8 mouse cellular contexts compared by ENCODE assay signal in genomic region chr7:17003230-17003960, GRCm38 (mm10). TPM values are rescaled to one million over a fixed set of nuclear protein-coding genes. Genes with fewer than 3 reads are reported as not detected.
DNase-seq lines count a peak whose midpoint lies in the region; ATAC-seq and TF ChIP-seq lines count a peak whose summit lies in the region.

No protein-coding gene starts in this region.

- 73% methylated on average over 7 of the region's 7 CpGs for WGBS in liver, embryonic 12.5 days (ENCODE audit: insufficient replicate concordance)
- 79% methylated on average over 7 of the region's 7 CpGs for WGBS in liver, embryonic 11.5 days
- WGBS in intestine, embryonic 16.5 days = 66% methylated on average over 7 of the region's 7 CpGs
- WGBS in olfactory bulb, adult 2 months = 73% methylated on average over 7 of the region's 7 CpGs

- H3K36me3 ChIP-seq in liver, embryonic 12.5 days = peaks cover 68% of the 10 kb centered on the region
- H3K36me3 ChIP-seq in liver, embryonic 11.5 days (ENCODE audit: control insufficient read depth, insufficient read depth, low read length) = peaks cover 50% of the 10 kb centered on the region
- H3K36me3 ChIP-seq in intestine, embryonic 16.5 days (ENCODE audit: control insufficient read depth, insufficient read depth, low read length) = peaks cover 13% of the 10 kb centered on the region

- H3K9ac ChIP-seq in liver, embryonic 12.5 days = no peak overlapping the region
- H3K9ac ChIP-seq in liver, embryonic 11.5 days (ENCODE audit: low read depth, low read length) = no peak overlapping the region
- H3K9ac ChIP-seq in intestine, embryonic 16.5 days (ENCODE audit: low read depth, low read length) = peak overlapping the region; percentile 54; the same call in 1 of the 2 replicates

- no peaks in the 10 kb centered on the region for H3K9me3 ChIP-seq in liver, embryonic 12.5 days (replicated peaks)
- H3K9me3 ChIP-seq in liver, embryonic 11.5 days (ENCODE audit: control insufficient read depth, low read length) = no peaks in the 10 kb centered on the region
- H3K9me3 ChIP-seq in intestine, embryonic 16.5 days (ENCODE audit: control insufficient read depth, low read length) = no peaks in the 10 kb centered on the region

- H3K4me2 ChIP-seq in liver, embryonic 12.5 days = no peak overlapping the region
- no peak overlapping the region for H3K4me2 ChIP-seq in liver, embryonic 11.5 days
- H3K4me2 ChIP-seq in intestine, embryonic 16.5 days (ENCODE audit: low read depth, low read length) = 0 out of 2 replicates have a peak overlapping the region, but pooled peaks have one; percentile 3

- H3K4me3 ChIP-seq in liver, embryonic 12.5 days = no peak overlapping the region
- no peak overlapping the region for H3K4me3 ChIP-seq in liver, embryonic 11.5 days (ENCODE audit: low read depth, low read length)
- H3K4me3 ChIP-seq in intestine, embryonic 16.5 days (ENCODE audit: low read length) = no peak overlapping the region
- H3K4me3 ChIP-seq in olfactory bulb, adult 2 months (ENCODE audit: insufficient read depth, low read depth, low read length) = no peak overlapping the region

- no peak for TF ChIP-seq CTCF in olfactory bulb, adult 2 months (IDR thresholded peaks at IDR 0.05; ENCODE audit: insufficient read depth, low read depth, low read length)

- H3K27me3 ChIP-seq in liver, embryonic 12.5 days (replicated peaks) = no peaks in the 10 kb centered on the region
- H3K27me3 ChIP-seq in liver, embryonic 11.5 days (replicated peaks; ENCODE audit: control insufficient read depth, insufficient read depth, low read length) = no peaks in the 10 kb centered on the region
- H3K27me3 ChIP-seq in intestine, embryonic 16.5 days (replicated peaks; ENCODE audit: control insufficient read depth, insufficient read depth, low read length) = no peaks in the 10 kb centered on the region

- peak overlapping the region; percentile 43 for H3K27ac ChIP-seq in liver, embryonic 12.5 days
- no peak overlapping the region for H3K27ac ChIP-seq in liver, embryonic 11.5 days (ENCODE audit: low read depth, low read length)
- H3K27ac ChIP-seq in intestine, embryonic 16.5 days (ENCODE audit: low read length) = peak overlapping the region; percentile 94
- H3K27ac ChIP-seq in olfactory bulb, adult 2 months (ENCODE audit: insufficient read depth, low read depth, low read length) = 0 out of 2 replicates have a peak overlapping the region, but pooled peaks have one; percentile 29

- peak; percentile 31 for DNase-seq in adrenal gland, adult 2 months
- no peak for DNase-seq in adrenal gland, postnatal 25 days
- no peak for DNase-seq in liver, embryonic 11.5 days (ENCODE audit: low spot score)
- no peak for DNase-seq in right cerebral cortex, postnatal 4 days
- no peak for DNase-seq in MN1 (ENCODE audit: low spot score)

- TF ChIP-seq POLR2A in olfactory bulb, adult 2 months (IDR thresholded peaks at IDR 0.05; ENCODE audit: insufficient read depth, low read depth, low read length) = no peak

- peaks cover 34% of the 10 kb centered on the region for H3K4me1 ChIP-seq in liver, embryonic 12.5 days
- H3K4me1 ChIP-seq in liver, embryonic 11.5 days (replicated peaks; ENCODE audit: control insufficient read depth, insufficient read depth, low read length) = peaks cover 9% of the 10 kb centered on the region
- H3K4me1 ChIP-seq in intestine, embryonic 16.5 days (ENCODE audit: control insufficient read depth, insufficient read depth, low read length) = peaks cover 30% of the 10 kb centered on the region
- peaks cover 4% of the 10 kb centered on the region for H3K4me1 ChIP-seq in olfactory bulb, adult 2 months (ENCODE audit: control insufficient read depth, insufficient read depth, low read length)

- ATAC-seq in liver, embryonic 12.5 days = no peak
- no peak for ATAC-seq in liver, embryonic 11.5 days (replicated peaks; ENCODE audit: low FRiP score)
- peak; percentile 72 for ATAC-seq in intestine, embryonic 16.5 days

RNA-seq across cellular contexts. Expression of gene Ccdc8, which starts 10.9 kb away (rescaled TPM):
- 10 to 100 TPM; 13.6 to 28.9 TPM for total RNA-seq in adrenal gland, adult 2 months (2021)
- polyA plus RNA-seq in adrenal gland, adult 2 months (2012; rRNA removed) = 7.3 and 7.5 TPM in 2 replicates
- total RNA-seq in adrenal gland, postnatal 25 days (2021) = 19.7 and 26.0 TPM in 2 replicates
- 3.8 and 3.9 TPM in 2 replicates for polyA plus RNA-seq in liver, embryonic 12.5 days (2016; fragmentation: Nextera tagmentation; extraction: Ambion mirVana)
- polyA plus RNA-seq in liver, embryonic 11.5 days (2014; fragmentation: Nextera tagmentation; extraction: Ambion mirVana) = 13.2 and 13.5 TPM in 2 replicates
- polyA plus RNA-seq in intestine, embryonic 16.5 days (2015; fragmentation: Nextera tagmentation; extraction: Ambion mirVana) = 32.6 and 35.6 TPM in 2 replicates
- polyA plus RNA-seq in olfactory bulb, adult 2 months (2012; ENCODE audit: insufficient read depth, insufficient read length, low replicate concordance, missing spikeins) = not detected in 2 replicates

RNA-seq across cellular contexts. Expression of gene Gm42372, which starts 20.5 kb away (rescaled TPM):
- total RNA-seq in adrenal gland, adult 2 months (2021) = 1 to 10 TPM; 1.1 to 1.6 TPM
- polyA plus RNA-seq in adrenal gland, adult 2 months (2012; rRNA removed) = 0.13 and 0.33 TPM in 2 replicates
- 1.1 and 2.1 TPM in 2 replicates for total RNA-seq in adrenal gland, postnatal 25 days (2021)
- polyA plus RNA-seq in liver, embryonic 12.5 days (2016; fragmentation: Nextera tagmentation; extraction: Ambion mirVana) = 0.07 TPM in 2 replicates
- polyA plus RNA-seq in liver, embryonic 11.5 days (2014; fragmentation: Nextera tagmentation; extraction: Ambion mirVana) = 0.15 and 0.16 TPM in 2 replicates
- polyA plus RNA-seq in intestine, embryonic 16.5 days (2015; fragmentation: Nextera tagmentation; extraction: Ambion mirVana) = 0.23 and 0.32 TPM in 2 replicates
- not detected in 2 replicates for polyA plus RNA-seq in olfactory bulb, adult 2 months (2012; ENCODE audit: insufficient read depth, insufficient read length, low replicate concordance, missing spikeins)

RNA-seq across cellular contexts. Expression of gene Ppp5c, which starts 24.3 kb away (rescaled TPM):
- total RNA-seq in adrenal gland, adult 2 months (2021) = 10 to 100 TPM; 82.2 to 86.0 TPM
- 164 and 179 TPM in 2 replicates for polyA plus RNA-seq in adrenal gland, adult 2 months (2012; rRNA removed)
- 93.6 and 103 TPM in 2 replicates for total RNA-seq in adrenal gland, postnatal 25 days (2021)
- polyA plus RNA-seq in liver, embryonic 12.5 days (2016; fragmentation: Nextera tagmentation; extraction: Ambion mirVana) = 70.3 and 75.2 TPM in 2 replicates
- 124 and 128 TPM in 2 replicates for polyA plus RNA-seq in liver, embryonic 11.5 days (2014; fragmentation: Nextera tagmentation; extraction: Ambion mirVana)
- polyA plus RNA-seq in intestine, embryonic 16.5 days (2015; fragmentation: Nextera tagmentation; extraction: Ambion mirVana) = 83.7 and 88.3 TPM in 2 replicates
- not detected in 2 replicates for polyA plus RNA-seq in olfactory bulb, adult 2 months (2012; ENCODE audit: insufficient read depth, insufficient read length, low replicate concordance, missing spikeins)

RNA-seq across cellular contexts. Expression of gene Pnmal1, which starts 43.9 kb away (rescaled TPM):
- 1 to 10 TPM; 2.6 to 7.2 TPM for total RNA-seq in adrenal gland, adult 2 months (2021)
- polyA plus RNA-seq in adrenal gland, adult 2 months (2012; rRNA removed) = 0.45 and 0.57 TPM in 2 replicates
- 4.3 and 5.4 TPM in 2 replicates for total RNA-seq in adrenal gland, postnatal 25 days (2021)
- 0.05 and 0.08 TPM in 2 replicates for polyA plus RNA-seq in liver, embryonic 12.5 days (2016; fragmentation: Nextera tagmentation; extraction: Ambion mirVana)
- 0.18 and 0.52 TPM in 2 replicates for polyA plus RNA-seq in liver, embryonic 11.5 days (2014; fragmentation: Nextera tagmentation; extraction: Ambion mirVana)
- 2.7 and 2.9 TPM in 2 replicates for polyA plus RNA-seq in intestine, embryonic 16.5 days (2015; fragmentation: Nextera tagmentation; extraction: Ambion mirVana)
- polyA plus RNA-seq in olfactory bulb, adult 2 months (2012; ENCODE audit: insufficient read depth, insufficient read length, low replicate concordance, missing spikeins) = not detected in 2 replicates

RNA-seq across cellular contexts. Expression of gene Hif3a, which starts 58.8 kb away (rescaled TPM):
- total RNA-seq in adrenal gland, adult 2 months (2021) = 1 to 10 TPM; 1.6 to 3.2 TPM
- 3.1 and 4.0 TPM in 2 replicates for polyA plus RNA-seq in adrenal gland, adult 2 months (2012; rRNA removed)
- total RNA-seq in adrenal gland, postnatal 25 days (2021) = 2.1 and 3.5 TPM in 2 replicates
- polyA plus RNA-seq in liver, embryonic 12.5 days (2016; fragmentation: Nextera tagmentation; extraction: Ambion mirVana) = 21.1 and 22.6 TPM in 2 replicates
- 28.3 and 32.1 TPM in 2 replicates for polyA plus RNA-seq in liver, embryonic 11.5 days (2014; fragmentation: Nextera tagmentation; extraction: Ambion mirVana)
- polyA plus RNA-seq in intestine, embryonic 16.5 days (2015; fragmentation: Nextera tagmentation; extraction: Ambion mirVana) = 72.7 and 87.8 TPM in 2 replicates
- not detected in 2 replicates for polyA plus RNA-seq in olfactory bulb, adult 2 months (2012; ENCODE audit: insufficient read depth, insufficient read length, low replicate concordance, missing spikeins)

Comparison
In these comparisons a context has a peak if more than half of its experiments do, and no peak if none do; other contexts are left out.
1. RNA of gene Gm42372, which starts 20.5 kb away (polyA plus RNA-seq): not detected in olfactory bulb, adult 2 months; 0.13 to 0.33 TPM in adrenal gland, adult 2 months, 0.23 to 0.32 TPM in intestine, embryonic 16.5 days, 0.15 to 0.16 TPM in liver, embryonic 11.5 days and 0.07 TPM in liver, embryonic 12.5 days; every median in the first group is over 10 times any median in the second.